Mouse (Mus musculus): ENCODE data around the gene Olfr1239. TPM values are rescaled to one million over a fixed set of nuclear protein-coding genes. Genes with fewer than 3 reads are reported as not detected.

The Olfr1239 gene
- not detected in 2 replicates for polyA plus RNA-seq (2012; ENCODE audit: low replicate concordance)

DNA sequence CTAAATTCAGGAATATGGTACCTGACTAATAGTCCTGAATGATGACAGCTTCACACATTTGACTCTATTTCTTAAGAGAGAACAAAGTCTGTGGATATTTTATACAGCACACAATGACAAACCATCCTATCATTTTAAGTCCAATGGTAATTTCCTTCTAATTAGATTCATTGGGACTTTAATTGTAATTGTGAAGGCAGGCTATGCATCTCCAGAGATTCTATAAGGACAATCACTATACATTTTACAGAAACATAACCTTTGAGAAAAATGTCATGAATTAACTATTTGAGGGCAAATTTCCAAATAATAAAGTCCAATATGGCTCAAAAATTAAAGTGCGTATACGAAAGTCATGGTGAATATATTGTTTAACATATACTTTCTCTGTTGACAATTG, at the start of gene Olfr1239:
Gene Olfr1239 (minus strand): TSS at position 101 of the 400 bp plus-strand sequence.

DNA sequence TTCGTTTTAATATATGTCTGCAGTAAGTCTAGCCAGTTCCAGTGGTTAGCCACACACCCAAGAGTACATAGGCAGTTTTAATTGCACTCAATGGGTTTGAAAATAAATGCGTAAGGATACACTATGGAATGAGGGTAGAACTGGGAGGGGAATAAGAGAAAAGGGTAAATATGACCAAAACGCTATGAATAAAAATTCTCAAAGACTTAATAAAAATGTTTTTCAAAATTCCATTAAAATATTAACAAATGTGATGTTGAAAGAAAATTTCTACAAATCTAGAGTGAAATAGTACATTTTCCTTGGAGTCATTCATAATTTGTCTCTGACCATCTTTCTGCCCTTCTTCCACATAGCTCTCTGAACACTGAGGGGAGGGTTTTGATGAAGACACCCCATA, 22.7 kb upstream of the Olfr1239 start, which contains the start of gene Olfr1240:
Gene Olfr1240 (minus strand): TSS at position 101 of the 400 bp plus-strand sequence.

DNA sequence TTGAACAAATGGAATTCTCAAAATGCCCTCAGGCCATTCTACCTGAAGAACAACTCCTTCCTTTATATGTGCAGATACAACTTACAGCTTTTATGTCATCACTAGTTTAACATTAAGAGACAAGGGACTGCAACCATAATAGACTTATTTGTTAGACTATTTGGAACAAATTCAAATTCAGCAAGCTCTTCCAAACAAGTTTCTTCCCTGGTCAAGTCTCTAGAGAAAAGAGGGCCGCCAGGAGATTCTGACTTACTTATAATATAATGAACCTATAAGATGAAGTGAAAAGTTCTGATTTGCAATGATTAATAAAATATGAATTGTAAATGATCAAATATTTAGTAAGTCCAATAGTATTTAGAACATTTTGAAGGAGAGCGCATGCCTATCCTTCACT, 10.6 kb downstream of the Olfr1239 start, which contains the start of gene Olfr1238:
Gene Olfr1238 (minus strand): TSS at position 101 of the 400 bp plus-strand sequence.

Other genes starting within 250 kb of the Olfr1239 start
- gene Olfr1225, start 245.7 kb downstream of the Olfr1239 start, polyA plus RNA-seq (2012; ENCODE audit: low replicate concordance) = not detected in 2 replicates
- gene Olfr1226, start 220.4 kb downstream of the Olfr1239 start, polyA plus RNA-seq (2012; ENCODE audit: low replicate concordance) = not detected in 2 replicates
- gene Olfr1228, start 166.3 kb downstream of the Olfr1239 start, polyA plus RNA-seq (2012; ENCODE audit: low replicate concordance) = not detected in 2 replicates
- gene Olfr1229, start 132.4 kb downstream of the Olfr1239 start, polyA plus RNA-seq (2012; ENCODE audit: low replicate concordance) = not detected in 2 replicates
- not detected in 2 replicates for gene Olfr1230, start 123.1 kb downstream of the Olfr1239 start, polyA plus RNA-seq (2012; ENCODE audit: low replicate concordance)
- not detected in 2 replicates for gene Olfr1231, start 113.3 kb downstream of the Olfr1239 start, polyA plus RNA-seq (2012; ENCODE audit: low replicate concordance)
- gene Olfr1232, start 90.7 kb downstream of the Olfr1239 start, polyA plus RNA-seq (2012; ENCODE audit: low replicate concordance) = not detected in 2 replicates
- gene Olfr1233, start 78.0 kb downstream of the Olfr1239 start, polyA plus RNA-seq (2012; ENCODE audit: low replicate concordance) = not detected in 2 replicates
- gene Olfr1234, start 55.5 kb downstream of the Olfr1239 start, polyA plus RNA-seq (2012; ENCODE audit: low replicate concordance) = not detected in 2 replicates
- gene Olfr1238, start 10.7 kb downstream of the Olfr1239 start, polyA plus RNA-seq (2012; ENCODE audit: low replicate concordance) = not detected in 2 replicates
- gene Olfr1240, start 22.6 kb upstream of the Olfr1239 start, polyA plus RNA-seq (2012; ENCODE audit: low replicate concordance) = not detected in 2 replicates
- gene Olfr1241, start 66.7 kb upstream of the Olfr1239 start, polyA plus RNA-seq (2012; ENCODE audit: low replicate concordance) = not detected in 2 replicates
- not detected in 2 replicates for gene Olfr1242, start 77.9 kb upstream of the Olfr1239 start, polyA plus RNA-seq (2012; ENCODE audit: low replicate concordance)
- not detected in 2 replicates for gene Olfr1243, start 111.1 kb upstream of the Olfr1239 start, polyA plus RNA-seq (2012; ENCODE audit: low replicate concordance)
- not detected in 2 replicates for gene Olfr1245, start 158.0 kb upstream of the Olfr1239 start, polyA plus RNA-seq (2012; ENCODE audit: low replicate concordance)
- gene Olfr1246, start 172.8 kb upstream of the Olfr1239 start, polyA plus RNA-seq (2012; ENCODE audit: low replicate concordance) = not detected in 2 replicates
- gene Olfr1247, start 193.7 kb upstream of the Olfr1239 start, polyA plus RNA-seq (2012; ENCODE audit: low replicate concordance) = not detected in 2 replicates
- not detected in 2 replicates for gene Olfr1248, start 197.8 kb upstream of the Olfr1239 start, polyA plus RNA-seq (2012; ENCODE audit: low replicate concordance)
- 0.05 TPM in 1 of 2 replicates, not detected in the other for gene Olfr1249, start 214.6 kb upstream of the Olfr1239 start, polyA plus RNA-seq (2012; ENCODE audit: low replicate concordance)
- gene Olfr1250, start 241.1 kb upstream of the Olfr1239 start, polyA plus RNA-seq (2012; ENCODE audit: low replicate concordance) = not detected in 2 replicates

Data from hematopoietic multipotent progenitor cell, adult 10-12 weeks (in vitro differentiated cells).